Mouse (Mus musculus) stomach, postnatal 0 days (tissue): ENCODE measurements at regions not wholly inside any gene's neighbourhood (a gene's known extent, or its start where the extent isn't known, plus 50 kb on each side); places are given as distances from the start of the nearest gene placed in this dataset.

Experiments used
- CTCF ChIP-seq: IDR thresholded peaks from 2 replicates; pipeline ENCODE4 v1.5.1; 2016; ENCODE audit warnings: antibody characterized with exemption, low read depth, mild to moderate bottlenecking, moderate library complexity
- EP300 ChIP-seq: optimal IDR thresholded peaks from 2 replicates; pipeline ENCODE3; 2016; ENCODE audit warnings: antibody characterized with exemption

DNA sequence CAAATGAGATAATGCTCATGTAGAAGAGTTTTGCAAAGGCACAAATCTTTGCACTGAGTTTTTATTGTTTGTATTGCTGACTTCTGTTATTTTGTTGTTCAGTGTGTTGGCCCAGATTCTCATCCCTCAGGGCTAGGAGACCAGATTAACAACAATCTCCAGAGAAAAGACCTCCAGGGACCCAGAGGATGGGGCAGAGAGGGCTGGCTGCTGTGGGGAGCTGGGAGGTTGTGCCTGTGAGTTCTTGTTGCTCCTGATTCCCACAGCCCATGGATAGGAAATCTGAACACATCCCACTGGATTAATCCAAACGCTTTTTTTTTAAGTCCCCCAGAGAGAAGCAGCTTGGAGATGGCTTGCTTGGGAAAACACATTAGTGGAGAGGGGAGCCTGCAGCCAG is 445.0 kb upstream of the Nr2f1 start:
- TF ChIP-seq CTCF (no peak), EP300 (no peak)
